Mouse (Mus musculus): ENCODE data around the gene Frmpd1.

DNA sequence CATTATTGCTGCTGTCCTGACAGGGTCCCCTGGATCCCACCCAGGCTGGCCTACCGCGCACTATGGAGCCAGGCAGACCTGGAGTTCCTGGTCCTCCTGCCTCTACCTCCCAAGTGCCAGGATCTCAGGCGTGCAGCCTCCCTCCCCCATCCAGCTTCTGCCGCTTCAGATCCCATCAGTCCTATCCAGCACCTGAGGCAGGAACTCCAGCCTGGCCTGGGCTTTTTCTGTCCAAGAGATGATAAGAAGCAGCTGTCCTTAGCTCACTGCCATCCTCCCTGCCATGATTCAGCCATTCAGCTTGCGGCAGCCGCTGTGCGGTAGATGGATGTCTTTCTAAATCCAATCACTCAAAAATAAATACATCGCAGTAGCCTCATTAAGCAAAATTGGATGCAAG, 41.7 kb upstream of the Frmpd1 start:
- TF ChIP-seq CTCF (IDR thresholded peaks at IDR 0.05; ENCODE audit: low read depth), result no peak
- TF ChIP-seq EP300 (optimal IDR thresholded peaks at IDR 0.05), result no peak

Data from stomach, postnatal 0 days (tissue).